Mouse (Mus musculus) inflammation-experienced regulatory T-cells, adult 6 months (primary cell): Measurements from ENCODE around the gene Cbx3. TPM values are rescaled to one million over a fixed set of nuclear protein-coding genes. Genes with fewer than 3 reads are reported as not detected.
"Not testable (repeated sequence)": the region's sequence is repeated elsewhere in the genome, so short reads cannot be mapped to it uniquely, and the experiment has no call there.

Source experiments
- ATAC-seq: one replicate; pipeline ENCODE4 v1.8.0; 2017
- polyA plus RNA-seq, 3 experiments: library from polyadenylated mRNA; unstranded; fragments of 100-300 nt; shearing (Covaris generic); gene quantifications; one replicate each; pipeline ENCODE4 v1.2.1; 2017

Cbx3 gene
- polyA plus RNA-seq, 3 experiments from 2014 or later: 598 to 900 (median 693) TPM

DNA sequence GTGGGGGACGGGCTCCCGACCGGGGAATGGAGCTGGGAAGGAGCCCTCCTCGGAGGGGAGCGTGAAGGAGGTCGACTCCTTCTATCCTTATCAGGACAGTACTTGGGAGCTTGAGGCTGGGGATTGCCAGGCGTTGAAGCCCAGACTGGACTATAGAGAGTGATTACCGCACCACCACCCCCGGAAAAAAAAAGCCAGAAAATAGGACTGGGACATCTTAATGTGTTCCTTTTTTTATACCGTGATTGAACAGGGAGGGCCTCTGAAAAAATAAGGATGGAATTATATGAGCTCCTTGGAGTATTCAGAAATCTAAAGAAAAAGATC, 982 bp downstream of the Cbx3 start:
- ATAC-seq: no peak

DNA sequence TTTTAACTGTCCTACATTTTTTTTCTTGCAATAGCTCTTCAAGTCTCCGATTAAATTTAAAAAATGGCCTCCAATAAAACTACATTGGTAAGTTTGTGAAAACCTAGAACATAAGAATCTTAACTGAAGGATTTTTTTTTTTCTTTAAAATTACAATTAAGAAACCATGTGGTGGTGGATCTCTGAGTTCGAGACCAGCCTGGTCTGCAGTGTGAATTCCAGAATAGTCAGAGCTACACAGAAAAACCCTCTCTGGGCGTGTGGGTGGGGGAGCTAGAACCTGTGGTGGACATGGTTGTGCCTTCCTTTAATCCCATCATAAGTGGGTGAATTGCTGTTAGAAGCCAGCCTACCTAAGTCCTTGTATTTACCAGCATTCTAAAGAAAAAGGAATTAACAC, 1.6 kb downstream of the Cbx3 start:
- no peak for ATAC-seq

DNA sequence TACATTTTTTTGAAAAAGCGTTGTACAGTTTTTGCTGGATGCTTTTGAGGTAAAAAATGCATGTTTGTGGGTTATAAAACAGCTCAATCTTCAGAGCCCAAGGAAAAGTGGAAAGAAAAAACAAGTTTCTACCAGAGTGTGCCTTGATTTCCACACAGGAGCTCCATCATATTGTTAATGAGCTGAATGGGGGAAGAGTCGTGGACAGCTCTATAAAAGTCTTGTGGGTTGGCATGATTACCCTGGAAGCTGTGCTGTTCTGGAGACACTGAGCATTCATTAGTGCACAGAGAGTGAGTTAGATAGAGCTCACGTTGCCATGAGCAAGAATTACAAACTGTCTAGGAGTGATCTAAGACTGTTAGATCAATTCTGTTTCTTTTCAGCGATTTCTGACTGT, 2.1 kb downstream of the Cbx3 start:
- no peak for ATAC-seq

DNA sequence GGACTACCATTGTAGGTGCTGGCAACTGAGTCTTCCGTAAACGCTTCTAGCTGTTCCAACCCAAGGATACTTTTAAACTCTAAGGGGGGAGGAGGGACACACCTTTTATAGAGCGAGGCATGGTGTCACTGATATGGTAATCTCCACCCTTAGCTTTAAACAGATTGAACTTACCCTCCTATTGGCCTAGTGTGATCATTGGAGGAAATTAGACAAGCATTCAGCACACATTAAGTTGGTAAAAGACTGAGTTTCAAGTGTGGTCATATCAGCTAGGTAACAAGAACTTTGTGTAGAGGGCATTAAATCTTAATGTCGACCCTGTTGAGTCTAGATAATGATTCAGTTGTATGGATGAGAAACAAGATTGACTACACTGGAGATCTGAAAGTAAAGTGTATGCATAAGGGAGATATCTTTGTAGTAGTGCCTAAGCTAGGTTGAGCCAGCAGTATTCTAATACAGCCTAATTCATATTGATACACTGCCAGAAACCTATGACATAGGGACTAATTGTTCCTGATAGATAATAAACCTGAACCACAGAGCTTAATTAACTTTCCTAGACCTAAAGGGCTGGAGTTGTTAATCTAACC, 9.1 kb downstream of the Cbx3 start:
- ATAC-seq: no peak

DNA sequence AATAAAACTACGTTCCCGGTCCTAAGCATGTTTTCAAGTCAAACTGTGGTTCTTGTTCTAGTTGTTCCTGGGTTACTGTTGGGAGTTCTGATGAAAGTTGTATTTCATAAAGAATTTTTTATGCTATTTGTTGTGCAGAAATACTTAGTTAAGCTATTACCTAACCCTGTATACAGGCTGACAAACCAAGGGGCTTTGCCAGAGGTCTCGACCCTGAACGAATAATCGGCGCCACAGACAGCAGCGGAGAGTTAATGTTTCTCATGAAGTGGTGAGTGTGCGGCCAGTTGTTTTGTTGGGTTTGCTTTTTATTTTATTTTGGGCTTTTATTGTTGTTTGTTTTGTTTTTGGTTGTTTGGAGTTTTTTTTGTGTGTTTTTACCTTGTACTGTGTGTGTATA, 11.4 kb downstream of the Cbx3 start:
- ATAC-seq: no peak

DNA sequence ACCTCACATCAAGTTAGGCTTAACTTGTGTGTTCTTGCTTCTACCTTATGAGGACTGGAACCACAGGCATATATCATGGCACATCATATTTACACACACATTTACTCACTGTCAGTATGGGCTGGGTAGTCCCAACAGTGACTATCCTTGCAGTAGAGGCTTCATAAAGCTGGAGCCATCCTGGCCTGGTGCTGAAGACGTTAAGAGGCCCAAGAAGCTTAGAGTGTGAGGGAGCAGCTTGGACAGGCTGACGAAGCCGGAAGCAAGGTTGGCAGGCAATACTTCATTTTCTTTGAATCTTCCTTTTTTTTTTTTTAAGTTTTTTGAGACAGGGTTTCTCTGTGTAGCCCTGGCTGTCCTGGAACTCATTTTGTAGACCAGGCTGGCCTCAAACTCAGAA, 13.7 kb downstream of the Cbx3 start:
- no peak for ATAC-seq

DNA sequence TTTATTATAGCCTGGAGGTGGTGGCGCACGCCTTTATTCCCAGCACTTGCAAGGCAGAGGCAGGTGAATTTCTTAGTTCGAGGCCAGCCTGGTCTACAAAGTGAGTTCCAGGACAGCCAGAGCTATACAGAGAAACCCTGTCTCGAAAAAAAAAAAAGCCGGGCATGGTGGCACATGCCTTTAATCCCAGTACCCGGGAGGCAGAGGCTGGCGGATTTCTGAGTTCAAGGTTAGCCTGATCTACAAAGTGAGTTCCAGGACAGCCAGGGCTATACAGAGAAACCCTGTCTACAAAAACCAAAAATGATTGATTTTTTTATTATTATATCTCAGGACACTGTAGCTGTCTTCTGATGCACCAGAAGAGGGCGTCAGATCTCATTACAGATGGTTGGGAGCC, 14.4 kb downstream of the Cbx3 start:
- not testable (repeated sequence) for ATAC-seq

DNA sequence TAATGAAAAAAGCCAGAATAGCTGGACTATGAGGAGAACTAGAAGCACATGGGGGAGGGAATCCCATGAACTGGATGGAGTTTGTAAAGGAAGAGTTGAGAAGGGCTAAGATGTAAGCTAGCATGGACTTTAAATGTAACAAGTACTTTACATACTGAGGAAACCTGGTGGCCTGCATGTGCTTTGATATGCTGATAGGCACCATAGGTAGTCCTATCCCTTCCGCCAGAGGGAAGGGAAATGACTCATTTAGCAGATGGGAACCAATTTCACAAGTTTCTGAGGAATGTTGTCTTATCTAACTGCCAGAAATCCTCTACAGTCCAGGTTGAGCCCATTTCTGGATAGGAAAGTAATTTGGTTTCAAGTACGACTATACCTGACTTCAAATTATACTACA, 15.5 kb downstream of the Cbx3 start:
- no peak for ATAC-seq

DNA sequence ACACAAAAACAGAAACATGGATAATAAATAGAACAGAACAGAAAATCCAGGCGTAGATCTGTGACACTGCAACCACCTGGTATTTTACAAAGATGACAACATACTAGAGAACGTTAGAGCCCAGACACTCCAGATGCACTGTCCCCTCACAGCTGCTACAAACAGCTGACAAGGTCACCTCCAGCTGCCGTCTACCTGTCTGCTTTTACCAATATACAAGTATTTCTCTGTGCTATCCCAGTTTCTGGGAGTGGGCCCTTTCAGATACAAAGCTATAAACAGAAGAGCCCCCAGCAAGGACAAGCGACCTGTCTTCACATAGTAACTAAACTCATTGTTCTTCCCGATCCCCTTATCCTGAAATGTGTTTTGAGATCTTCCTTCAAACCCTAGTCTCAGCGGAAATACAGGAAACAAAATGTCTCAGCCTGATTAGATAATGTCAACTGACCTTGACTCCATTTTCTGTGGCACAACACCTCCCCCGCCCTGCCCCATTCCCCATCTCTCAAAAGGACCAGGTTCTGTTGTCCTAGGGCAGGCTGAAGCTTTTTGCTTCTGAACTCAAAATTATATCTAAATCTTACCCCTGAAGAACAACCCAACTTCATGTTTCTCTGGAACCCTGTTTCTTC, 16.0 kb downstream of the Cbx3 start:
- ATAC-seq: no peak

DNA sequence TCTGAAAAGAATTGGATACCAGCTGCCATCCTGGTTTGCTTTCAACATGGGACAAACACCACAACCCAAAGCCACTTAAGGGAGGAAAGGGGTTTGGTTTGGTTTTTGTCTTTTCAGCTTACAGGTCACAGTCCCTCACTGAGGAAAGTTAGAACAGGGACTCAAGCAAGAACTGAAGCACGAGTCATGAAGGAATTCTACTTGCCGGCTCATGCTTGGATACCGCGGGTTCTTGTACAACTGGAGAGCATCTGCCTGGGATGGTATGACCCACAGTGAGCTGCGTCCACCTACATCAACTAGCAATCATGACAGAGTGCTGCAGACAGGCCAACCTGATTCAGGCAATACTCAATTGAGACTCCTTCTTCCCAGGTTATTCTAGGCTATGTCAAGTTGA, 16.6 kb downstream of the Cbx3 start:
- ATAC-seq: no peak

DNA sequence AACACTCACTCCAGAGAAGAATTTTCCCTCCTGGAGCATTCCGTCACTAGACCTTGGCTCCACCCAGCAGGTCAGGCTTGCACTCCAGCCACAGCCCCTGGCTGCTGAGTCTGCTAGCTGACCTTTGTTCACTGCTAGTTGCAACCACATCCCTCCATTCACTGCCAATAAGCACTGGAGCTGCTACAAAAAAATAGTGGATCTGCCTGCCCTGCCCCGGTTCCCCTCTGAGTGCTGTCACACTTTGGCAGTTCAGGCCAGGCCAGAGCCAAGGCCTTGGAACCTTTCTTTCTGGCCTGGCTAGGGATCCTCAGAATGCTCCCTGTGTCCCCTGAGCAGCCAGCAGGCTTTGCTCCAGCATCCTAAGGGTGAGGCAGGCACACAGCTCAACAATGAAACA, 19.6 kb downstream of the Cbx3 start:
- no peak for ATAC-seq

DNA sequence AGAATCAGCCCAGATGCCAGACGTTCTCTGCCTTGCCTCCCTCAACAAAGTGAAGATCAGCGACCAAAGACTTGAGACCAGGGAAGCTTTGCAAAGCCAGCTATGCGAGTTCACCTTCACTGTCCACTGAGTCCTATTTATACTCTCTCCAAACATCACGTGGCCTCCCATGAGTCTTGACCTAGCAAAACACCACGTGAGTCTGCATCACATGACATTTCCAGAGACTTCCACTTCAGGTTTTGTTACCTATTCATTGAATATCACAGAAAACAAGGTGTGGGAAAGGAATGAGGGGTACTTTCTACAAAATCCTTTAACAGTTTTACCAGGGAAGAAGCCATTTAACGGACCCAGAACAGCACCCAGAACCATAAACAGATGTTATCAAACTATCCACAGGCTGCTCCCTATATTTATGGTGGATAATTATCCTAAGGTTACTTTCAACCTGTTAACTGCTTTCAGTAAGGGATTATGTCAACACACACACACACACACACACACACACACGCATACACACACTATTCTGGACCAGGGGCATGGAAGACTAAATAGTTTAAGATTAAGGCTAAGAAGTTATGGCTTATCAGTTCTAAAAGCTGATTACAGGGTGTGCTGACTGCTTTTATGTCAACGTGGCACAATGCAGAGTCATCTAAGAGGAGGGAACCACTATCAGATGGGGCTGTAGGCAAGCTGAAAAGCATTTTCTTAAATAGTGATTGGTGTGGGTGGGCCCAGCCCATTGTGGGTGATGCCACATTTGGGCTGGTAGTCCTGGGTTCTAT, 27.4 kb downstream of the Cbx3 start:
- no peak for ATAC-seq

DNA sequence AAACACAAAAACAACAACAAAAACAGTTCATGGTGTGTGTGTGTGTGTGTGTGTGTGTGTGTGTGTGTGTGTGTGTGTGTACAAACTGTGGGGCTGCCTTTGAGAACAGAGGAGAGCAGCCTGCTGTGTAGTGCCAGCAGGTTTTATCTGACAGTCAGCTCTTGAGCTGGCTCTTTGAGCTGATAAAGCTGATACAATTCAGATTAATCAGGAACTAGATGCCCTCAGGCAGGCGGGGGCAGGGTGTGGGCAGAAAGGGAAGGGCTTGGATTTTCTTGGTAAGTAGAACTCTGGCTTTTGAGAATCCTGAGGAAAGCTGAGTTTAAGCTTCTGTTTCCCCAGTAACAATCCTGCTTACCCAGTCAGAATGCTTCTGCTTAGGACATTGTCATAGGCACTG, 35.5 kb downstream of the Cbx3 start:
- no peak for ATAC-seq

DNA sequence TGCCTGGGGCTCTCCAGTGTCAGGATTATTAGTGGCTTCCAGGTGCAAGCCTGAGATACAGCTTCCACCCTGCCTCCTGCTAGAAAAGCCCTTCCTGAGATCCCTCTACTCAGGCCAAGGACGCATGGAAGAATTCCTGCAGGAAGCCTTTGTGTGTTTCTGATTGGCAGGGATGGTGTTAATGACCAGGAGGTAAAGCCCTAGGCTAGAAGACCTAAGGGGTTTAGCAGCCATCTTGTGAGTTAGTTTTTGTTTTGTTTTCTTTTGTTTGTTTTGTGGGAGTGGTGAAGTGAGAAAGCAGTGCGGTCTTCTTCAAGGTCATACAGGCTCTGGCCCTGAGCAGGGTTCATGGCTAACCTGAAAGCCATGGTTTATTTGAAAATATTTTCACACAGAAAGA, 37.4 kb downstream of the Cbx3 start:
- ATAC-seq: no peak

DNA sequence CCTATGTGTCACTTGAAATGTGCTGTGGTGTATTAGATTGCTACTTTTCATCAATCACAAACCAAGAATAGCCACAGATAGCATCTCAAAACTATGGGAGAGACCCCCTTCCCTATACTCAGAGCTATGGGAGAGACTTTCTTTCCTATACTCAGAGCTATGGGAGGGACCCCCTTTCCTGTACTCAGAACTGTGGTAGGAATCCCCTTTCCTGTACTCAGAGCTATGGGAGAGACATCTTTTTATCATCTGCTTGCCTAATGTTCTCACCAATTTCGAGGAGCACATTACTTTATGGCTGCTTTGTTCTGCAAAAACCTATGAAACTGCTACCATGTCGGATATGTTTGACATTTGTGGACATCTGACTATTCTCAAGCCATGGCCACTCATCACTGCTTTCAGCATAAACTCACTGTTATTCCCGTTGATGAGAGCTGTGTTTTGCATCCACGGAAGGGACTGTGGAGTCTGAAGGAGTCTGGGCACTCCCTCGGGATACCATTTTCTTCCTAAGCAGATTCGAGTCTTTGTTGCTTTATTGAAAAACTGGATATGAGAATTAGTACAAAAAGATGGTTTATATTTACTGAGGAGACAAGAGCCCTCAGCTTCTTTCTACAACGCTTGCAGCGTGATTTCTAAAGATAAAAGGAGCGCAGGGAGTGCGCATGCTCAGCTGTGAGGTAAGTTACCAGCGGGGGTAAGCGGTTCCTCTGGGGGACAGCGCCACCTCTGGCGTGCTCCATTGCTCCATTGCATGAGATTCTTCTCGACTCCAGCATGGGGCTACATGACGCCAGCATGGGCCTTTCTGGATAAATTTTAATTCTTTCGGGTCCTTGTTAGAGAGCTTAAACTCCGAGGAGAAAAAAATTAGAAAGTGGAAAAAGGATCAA, 38.8 kb downstream of the Cbx3 start:
- peak; percentile 94 for ATAC-seq

DNA sequence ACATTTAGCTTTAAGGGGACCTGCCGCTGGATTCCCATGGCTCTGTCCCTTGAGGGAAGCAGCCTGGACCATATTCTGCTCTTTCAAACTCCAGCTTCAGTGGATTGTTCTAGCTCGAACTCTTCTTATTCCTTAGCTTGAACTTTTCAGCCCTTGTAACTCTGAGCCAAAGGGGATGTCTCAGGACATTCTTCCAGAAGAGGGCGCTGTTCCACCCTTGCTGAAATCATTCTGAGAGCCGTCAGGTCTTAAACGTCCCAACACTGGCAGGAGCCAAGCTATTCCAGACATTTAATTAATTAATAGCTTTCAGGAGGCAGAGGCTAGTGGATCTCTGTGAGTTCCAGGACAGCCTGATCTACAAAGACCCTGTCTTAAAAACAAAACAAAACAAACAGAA, 39.9 kb downstream of the Cbx3 start:
- ATAC-seq: peak; percentile 53

DNA sequence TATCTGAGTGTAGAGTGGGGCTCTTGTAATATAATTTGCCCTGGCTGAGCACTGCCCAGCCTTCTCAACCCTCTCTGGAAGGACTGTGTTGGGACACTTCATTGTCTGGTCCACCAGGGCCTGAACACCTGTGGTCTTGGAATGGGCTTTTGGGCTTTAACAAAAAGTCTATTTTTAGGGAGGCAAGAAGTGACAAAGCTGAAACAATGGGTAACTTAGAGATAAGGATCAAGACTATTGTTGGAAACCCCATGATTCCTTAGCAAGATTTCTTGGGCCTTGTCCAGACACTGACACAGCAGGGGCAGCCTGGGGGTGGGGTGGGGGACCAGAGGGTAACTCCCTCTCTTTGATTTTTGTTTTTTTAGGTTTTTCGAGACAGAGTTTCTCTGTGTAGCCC, 40.8 kb downstream of the Cbx3 start:
- ATAC-seq: no peak

DNA sequence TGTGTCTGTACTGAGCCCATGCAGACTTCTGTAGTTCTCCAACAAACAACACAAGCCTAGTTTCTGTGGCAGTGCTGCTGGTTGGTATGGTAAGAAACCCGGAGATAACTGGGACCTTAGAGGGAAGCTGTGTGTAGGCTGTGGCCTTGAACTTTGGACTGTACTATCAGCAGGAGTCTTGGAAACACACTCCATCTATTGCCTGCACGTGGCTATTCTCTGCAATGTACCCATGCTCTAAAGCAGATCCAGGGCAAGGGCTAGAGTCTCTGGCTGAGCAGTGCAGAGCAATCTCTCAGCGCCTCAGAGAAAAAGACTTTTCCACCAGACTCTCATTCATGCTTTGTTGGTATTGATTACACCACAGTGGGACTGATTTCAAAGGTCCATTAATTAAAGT, 43.6 kb downstream of the Cbx3 start:
- ATAC-seq: no peak

DNA sequence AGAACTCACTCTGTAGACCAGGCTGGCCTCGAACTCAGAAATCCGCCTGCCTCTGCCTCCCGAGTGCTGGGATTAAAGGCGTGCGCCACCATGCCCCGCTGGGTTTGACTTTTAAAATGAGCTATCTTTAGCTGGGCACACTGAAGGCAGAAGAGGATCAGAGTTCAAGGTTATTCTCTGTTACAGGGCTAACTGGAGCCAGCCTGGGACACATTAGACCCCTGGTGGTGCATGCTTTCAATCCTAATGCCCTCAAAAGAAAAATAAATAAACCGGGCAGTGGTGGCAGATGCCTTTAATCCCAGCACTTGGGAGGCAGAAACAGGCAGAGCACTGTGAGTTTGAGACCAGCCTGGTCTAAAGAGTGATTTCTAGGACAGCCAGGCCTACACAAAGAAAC, 44.7 kb downstream of the Cbx3 start:
- no peak for ATAC-seq

DNA sequence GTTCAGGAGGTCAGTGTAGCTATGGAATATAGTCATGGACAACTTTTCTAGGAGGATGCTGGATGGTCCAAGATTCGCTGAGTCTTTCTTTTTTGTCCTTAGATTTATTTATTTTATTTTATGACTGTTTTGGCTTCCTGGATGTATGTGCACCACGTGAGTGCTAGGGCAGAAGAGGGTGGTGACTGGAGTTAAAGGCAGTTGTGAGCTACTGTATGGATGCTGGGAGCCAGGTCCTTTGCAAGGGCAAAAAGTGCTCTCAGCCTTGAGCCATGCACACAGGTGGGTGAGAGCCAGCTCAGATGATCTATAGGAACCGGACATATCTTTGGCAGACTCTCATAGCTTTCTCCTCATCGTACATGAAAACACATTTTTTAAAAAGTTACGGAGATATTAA, 53.1 kb downstream of the Cbx3 start:
- no peak for ATAC-seq

DNA sequence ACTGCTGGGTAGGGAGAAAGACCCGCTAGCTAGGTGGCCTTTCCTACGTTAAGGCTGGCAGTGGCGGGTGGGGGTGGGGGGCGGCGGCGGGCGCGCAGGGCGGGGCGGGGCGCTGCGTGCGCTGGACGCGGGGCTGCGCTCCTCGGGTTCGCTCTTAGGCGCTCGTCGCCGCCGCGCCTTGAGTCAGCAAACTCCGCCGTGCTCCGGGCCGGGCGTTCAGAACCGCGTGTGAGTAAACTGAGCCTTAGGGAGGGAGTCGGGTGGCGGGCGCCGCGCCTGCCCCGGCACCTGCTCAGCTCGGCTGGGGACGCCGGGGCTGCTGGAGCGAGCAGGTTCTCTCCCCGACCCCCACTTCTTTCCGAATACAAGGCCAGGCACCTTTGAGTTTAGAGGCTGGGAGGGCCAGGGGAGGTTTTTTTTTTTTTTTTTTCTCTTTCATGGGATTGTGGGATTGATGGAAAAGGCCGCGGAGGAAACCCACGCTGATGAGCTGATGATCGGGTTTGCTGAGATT, 53.7 kb downstream of the Cbx3 start, which contains the start of gene Snx10:
TSS of gene Snx10 (plus strand) at position 95 of the 514 bp plus-strand sequence.
- ATAC-seq: peak; percentile 44

DNA sequence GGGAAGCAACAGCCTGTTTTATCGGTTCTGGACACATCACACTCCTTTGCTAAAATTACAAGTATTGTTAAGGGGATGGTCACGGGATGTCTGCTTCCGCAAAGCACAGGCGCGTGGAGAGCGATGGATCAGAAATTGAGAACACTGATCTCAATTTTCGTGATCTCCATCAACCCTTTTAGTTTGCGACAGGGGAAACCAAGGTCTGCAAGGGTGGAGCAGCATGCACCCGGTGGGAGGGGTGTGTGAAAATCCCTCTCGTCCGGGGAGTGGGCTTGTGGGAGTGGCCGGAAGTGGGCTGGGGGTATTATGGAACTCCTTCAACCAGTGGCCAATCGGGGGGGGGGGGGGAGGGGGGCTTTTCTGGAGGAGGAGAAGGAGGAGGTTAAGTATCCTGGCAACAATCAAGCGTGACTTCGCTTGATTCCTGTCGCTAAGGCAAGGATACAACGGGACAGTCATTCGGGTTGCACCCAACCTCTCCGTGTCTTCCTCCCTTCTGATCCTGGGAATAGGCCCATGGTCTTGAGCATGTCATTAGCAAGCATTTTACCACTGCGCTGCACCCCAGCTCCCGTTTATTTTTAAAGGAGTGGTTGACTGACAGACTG, 54.3 kb downstream of the Cbx3 start:
- peak; percentile 39 for ATAC-seq

DNA sequence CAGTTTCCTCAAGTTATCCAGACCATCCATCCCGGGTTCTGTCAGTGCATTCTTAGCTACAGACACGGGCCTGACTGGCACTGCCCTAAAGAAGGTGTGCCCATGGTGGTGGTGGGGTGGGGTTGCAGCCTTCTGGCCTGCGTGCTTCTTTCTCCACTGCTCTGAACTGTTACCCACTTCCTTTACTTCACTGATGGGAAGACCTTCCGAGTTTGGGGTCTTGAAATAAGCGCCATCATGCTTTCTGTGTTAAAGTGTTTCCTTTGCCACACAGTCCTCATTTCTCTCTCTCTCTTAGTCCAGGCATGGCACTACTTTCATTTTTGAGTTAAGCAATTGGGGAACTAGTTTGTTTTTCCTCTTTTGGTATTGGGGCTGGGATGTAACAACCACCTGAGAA, 54.8 kb downstream of the Cbx3 start:
- ATAC-seq: peak; percentile 28
